15 mouse cellular contexts compared by ENCODE assay signal in genomic region chr6:50662925-50663583, GRCm38 (mm10). TPM values are rescaled to one million over a fixed set of nuclear protein-coding genes. Genes with fewer than 3 reads are reported as not detected.
DNase-seq lines count a peak whose midpoint lies in the region; ATAC-seq lines count a peak whose summit lies in the region.
"Had no signal": no experiment of that assay in that cellular context is flagged by ENCODE, and none has a peak within 500 bp of the region (broad histone marks: within the 10 kb centered on the region; RNA-seq: fewer than 3 reads in every experiment).

No protein-coding gene starts in this region.

- H3K27me3 ChIP-seq in hindbrain, embryonic 15.5 days = no peaks in the 10 kb centered on the region
- H3K27me3 ChIP-seq in hindbrain, embryonic 12.5 days = no peaks in the 10 kb centered on the region
- peaks cover 6% of the 10 kb centered on the region; the same call in 1 of the 2 replicates for H3K27me3 ChIP-seq in limb, embryonic 15.5 days
- H3K27me3 ChIP-seq in liver, embryonic 11.5 days (replicated peaks; ENCODE audit: control insufficient read depth, insufficient read depth, low read length) = no peaks in the 10 kb centered on the region
- H3K27me3 ChIP-seq: forebrain, embryonic 12.5 days; midbrain, embryonic 12.5 days had no signal

- no peaks in the 10 kb centered on the region for H3K9me3 ChIP-seq in hindbrain, embryonic 15.5 days
- H3K9me3 ChIP-seq in hindbrain, embryonic 12.5 days (replicated peaks) = no peaks in the 10 kb centered on the region
- H3K9me3 ChIP-seq in limb, embryonic 15.5 days = no peaks in the 10 kb centered on the region
- H3K9me3 ChIP-seq in liver, embryonic 11.5 days (ENCODE audit: control insufficient read depth, low read length) = no peaks in the 10 kb centered on the region
- H3K9me3 ChIP-seq: forebrain, embryonic 12.5 days; midbrain, embryonic 12.5 days had no signal

- peaks cover 3% of the 10 kb centered on the region; the same call in 1 of the 2 replicates for H3K4me1 ChIP-seq in hindbrain, embryonic 15.5 days (replicated peaks)
- no peaks in the 10 kb centered on the region for H3K4me1 ChIP-seq in hindbrain, embryonic 12.5 days
- peaks cover 51% of the 10 kb centered on the region for H3K4me1 ChIP-seq in limb, embryonic 15.5 days
- H3K4me1 ChIP-seq in liver, embryonic 11.5 days (replicated peaks; ENCODE audit: control insufficient read depth, insufficient read depth, low read length) = no peaks in the 10 kb centered on the region; the same call in 1 of the 2 replicates
- H3K4me1 ChIP-seq: forebrain, embryonic 12.5 days; midbrain, embryonic 12.5 days had no signal

- no peaks in the 10 kb centered on the region for H3K36me3 ChIP-seq in hindbrain, embryonic 15.5 days
- no peaks in the 10 kb centered on the region for H3K36me3 ChIP-seq in hindbrain, embryonic 12.5 days
- no peaks in the 10 kb centered on the region for H3K36me3 ChIP-seq in limb, embryonic 15.5 days
- no peaks in the 10 kb centered on the region for H3K36me3 ChIP-seq in liver, embryonic 11.5 days (ENCODE audit: control insufficient read depth, insufficient read depth, low read length)
- H3K36me3 ChIP-seq: forebrain, embryonic 12.5 days; midbrain, embryonic 12.5 days had no signal

- H3K27ac ChIP-seq in hindbrain, embryonic 15.5 days (replicated peaks) = peak overlapping the region; percentile 55
- H3K27ac ChIP-seq in hindbrain, embryonic 12.5 days = no peak overlapping the region
- peak overlapping the region; percentile 57 for H3K27ac ChIP-seq in limb, embryonic 15.5 days
- no peak overlapping the region for H3K27ac ChIP-seq in liver, embryonic 11.5 days (ENCODE audit: low read depth, low read length)
- H3K27ac ChIP-seq: forebrain, embryonic 12.5 days; midbrain, embryonic 12.5 days had no signal

- no peak overlapping the region for H3K9ac ChIP-seq in hindbrain, embryonic 15.5 days
- no peak overlapping the region for H3K9ac ChIP-seq in hindbrain, embryonic 12.5 days
- H3K9ac ChIP-seq in limb, embryonic 15.5 days = no peak overlapping the region
- H3K9ac ChIP-seq in liver, embryonic 11.5 days (ENCODE audit: low read depth, low read length) = no peak overlapping the region
- H3K9ac ChIP-seq: forebrain, embryonic 12.5 days; midbrain, embryonic 12.5 days had no signal

- WGBS in hindbrain, embryonic 15.5 days = 59% methylated on average over 12 of the region's 12 CpGs
- WGBS in hindbrain, embryonic 12.5 days = 78% methylated on average over 12 of the region's 12 CpGs
- WGBS in limb, embryonic 15.5 days = 17% methylated on average over 12 of the region's 12 CpGs
- WGBS in liver, embryonic 11.5 days = 75% methylated on average over 12 of the region's 12 CpGs

- peak; percentile 74 for ATAC-seq in hindbrain, embryonic 15.5 days (ENCODE audit: low FRiP score, low read depth)
- no peak for ATAC-seq in hindbrain, embryonic 12.5 days (ENCODE audit: low FRiP score)
- ATAC-seq in limb, embryonic 15.5 days (ENCODE audit: insufficient number of reproducible peaks, low FRiP score, low TSS enrichment, low read depth) = peak; percentile 73; the same call in 1 of the 2 replicates
- no peak for ATAC-seq in liver, embryonic 11.5 days (replicated peaks; ENCODE audit: low FRiP score)
- ATAC-seq: CD4-positive, CD25-positive, alpha-beta regulatory T cell, adult 4 months had no signal

- H3K4me3 ChIP-seq in hindbrain, embryonic 15.5 days = no peak overlapping the region
- H3K4me3 ChIP-seq in hindbrain, embryonic 12.5 days = no peak overlapping the region
- H3K4me3 ChIP-seq in limb, embryonic 15.5 days = no peak overlapping the region
- H3K4me3 ChIP-seq in liver, embryonic 11.5 days (ENCODE audit: low read depth, low read length) = no peak overlapping the region
- H3K4me3 ChIP-seq: forebrain, embryonic 12.5 days; midbrain, embryonic 12.5 days had no signal

- DNase-seq in brain, adult 2 months (ENCODE audit: low read depth, low spot score) = peak; percentile 65
- DNase-seq in cerebellum, postnatal 25 days = peak; percentile 57 to 59
- DNase-seq in embryo, embryonic 10 days (ENCODE audit: low spot score) = no peak
- DNase-seq in liver, embryonic 11.5 days (ENCODE audit: low spot score) = no peak
- DNase-seq in testis, postnatal 14 days (ENCODE audit: low spot score) = no peak
- DNase-seq: right cerebral cortex, postnatal 14 days had no signal

- no peak overlapping the region for H3K4me2 ChIP-seq in hindbrain, embryonic 15.5 days
- no peak overlapping the region for H3K4me2 ChIP-seq in hindbrain, embryonic 12.5 days (replicated peaks)
- H3K4me2 ChIP-seq in limb, embryonic 15.5 days = peak overlapping the region; percentile 19
- no peak overlapping the region for H3K4me2 ChIP-seq in liver, embryonic 11.5 days
- H3K4me2 ChIP-seq: forebrain, embryonic 12.5 days; heart, embryonic 11.5 days; midbrain, embryonic 12.5 days had no signal

RNA-seq across cellular contexts. Expression of gene Npvf, which starts 8.8 kb away (rescaled TPM):
- polyA plus RNA-seq in hindbrain, embryonic 15.5 days (2015; fragmentation: Nextera tagmentation; extraction: Ambion mirVana) = 0.26 and 0.41 TPM in 2 replicates
- polyA plus RNA-seq in hindbrain, embryonic 12.5 days (2016; fragmentation: Nextera tagmentation; extraction: Ambion mirVana) = not detected in 2 replicates
- polyA plus RNA-seq in limb, embryonic 15.5 days (2015; fragmentation: Nextera tagmentation; extraction: Ambion mirVana) = not detected in 2 replicates
- not detected in 2 replicates for polyA plus RNA-seq in liver, embryonic 11.5 days (2014; fragmentation: Nextera tagmentation; extraction: Ambion mirVana)
- polyA plus RNA-seq: CD4-positive, CD25-positive, alpha-beta regulatory T cell, adult 4 months; forebrain, embryonic 12.5 days; liver, adult 2 months; midbrain, embryonic 12.5 days; testis, adult 2 months had no signal

Comparison
In these comparisons a context has a peak if more than half of its experiments do, and no peak if none do; other contexts are left out.
1. ATAC-seq: peak in hindbrain, embryonic 15.5 days (single experiment) and limb, embryonic 15.5 days (single experiment); none in hindbrain, embryonic 12.5 days (single experiment) and liver, embryonic 11.5 days (single experiment).
2. H3K27ac ChIP-seq: peak in hindbrain, embryonic 15.5 days (single experiment) and limb, embryonic 15.5 days (single experiment); none in hindbrain, embryonic 12.5 days (single experiment) and liver, embryonic 11.5 days (single experiment).
3. DNase-seq: peak in brain, adult 2 months (single experiment) and cerebellum, postnatal 25 days (2 of 2); none in embryo, embryonic 10 days (single experiment), liver, embryonic 11.5 days (single experiment) and testis, postnatal 14 days (single experiment).